Mouse (Mus musculus) spleen, adult 12 weeks (tissue): ENCODE data around the gene Olfr1326-ps1.

Experiments
- DNase-seq: peaks from one replicate; pipeline ENCODE4 v3.0.0; 2022; ENCODE audit warnings: low spot score

Gene Olfr1326-ps1

DNA sequence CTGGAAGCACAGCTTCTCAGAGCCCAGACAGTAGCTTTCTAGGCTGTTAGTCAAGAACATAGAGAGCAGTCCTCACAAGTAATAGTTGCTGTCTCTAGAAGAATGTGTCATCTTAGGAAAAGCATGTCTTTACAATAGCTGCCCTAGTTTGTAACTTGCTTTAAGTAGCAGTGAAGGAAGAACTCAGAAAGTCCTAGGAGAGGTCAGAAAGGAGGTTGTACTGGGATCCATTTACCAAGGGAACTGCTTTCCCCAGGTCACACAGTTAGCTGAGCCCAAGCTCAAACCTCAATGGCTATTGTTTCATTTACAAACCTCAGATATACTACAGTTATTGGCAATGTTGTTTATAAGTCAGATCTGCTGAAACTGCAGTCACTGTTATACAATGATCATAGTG, at the start of gene Olfr1326-ps1:
TSS of gene Olfr1326-ps1 (minus strand) at position 101 of the 400 bp plus-strand sequence.
- no peak for DNase-seq

DNA sequence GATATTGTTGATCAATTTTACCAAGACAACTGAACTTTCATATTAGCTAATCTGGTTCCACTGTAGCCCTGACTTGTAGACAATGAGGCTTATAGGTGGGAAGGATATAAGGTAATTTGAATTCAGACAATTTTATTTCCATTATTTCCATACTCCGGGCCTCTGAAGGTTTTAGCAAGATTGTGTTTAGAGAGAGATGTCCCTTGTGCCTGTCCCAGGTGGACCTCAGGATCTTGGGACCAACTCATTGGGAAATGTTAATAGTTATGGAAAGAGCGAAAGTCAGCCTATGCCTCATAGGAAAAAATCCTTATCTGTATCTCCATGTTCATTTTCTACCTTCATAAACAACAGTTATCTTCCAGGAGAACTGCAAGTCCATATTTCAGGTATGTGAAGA, 17.7 kb upstream of the Olfr1326-ps1 start, which contains the start of gene Olfr1325:
TSS of gene Olfr1325 (plus strand) at position 301 of the 400 bp plus-strand sequence.
- DNase-seq, result no peak
